Mouse (Mus musculus): Measurements from ENCODE around the gene Rab17. TPM values are rescaled to one million over a fixed set of nuclear protein-coding genes. Genes with fewer than 3 reads are reported as not detected.

Gene Rab17
- total RNA-seq, 1 experiment from 2014 or later: not detected

Other genes with a start within 250 kb of the Rab17 start
- gene Col6a3, start 125.7 kb downstream of the Rab17 start, total RNA-seq (2017): not detected in 2 replicates
- gene Mlph, start 54.6 kb downstream of the Rab17 start, total RNA-seq (2017): not detected in 2 replicates
- gene Prlh, start 16.6 kb downstream of the Rab17 start, total RNA-seq (2017): not detected in 2 replicates
- 247 and 262 TPM in 2 replicates for gene Lrrfip1, start 29.1 kb upstream of the Rab17 start, total RNA-seq (2017)
- gene Rbm44, start 175.4 kb upstream of the Rab17 start, total RNA-seq (2017): 1.5 TPM in 1 of 2 replicates, not detected in the other
- 10.1 and 10.8 TPM in 2 replicates for gene Ramp1, start 210.2 kb upstream of the Rab17 start, total RNA-seq (2017)